Mouse (Mus musculus) kidney, adult 2 months (tissue): ENCODE measurements around the gene Grin2b.

Experiments used
- CTCF ChIP-seq: fragments of 200-500 bp; conservative IDR thresholded peaks from 2 replicates; pipeline ENCODE4 v1.5.1; 2011; ENCODE audit warnings: low read depth, mild to moderate bottlenecking, control low read depth, low read length, moderate library complexity, mixed read lengths; ENCODE audit not compliant: insufficient read depth, insufficient read length
- POLR2A ChIP-seq: fragments of 200-500 bp; IDR thresholded peaks from one replicate; pipeline ENCODE4 v1.6.1; 2011; ENCODE audit warnings: low read depth, low read length, control low read depth

DNA sequence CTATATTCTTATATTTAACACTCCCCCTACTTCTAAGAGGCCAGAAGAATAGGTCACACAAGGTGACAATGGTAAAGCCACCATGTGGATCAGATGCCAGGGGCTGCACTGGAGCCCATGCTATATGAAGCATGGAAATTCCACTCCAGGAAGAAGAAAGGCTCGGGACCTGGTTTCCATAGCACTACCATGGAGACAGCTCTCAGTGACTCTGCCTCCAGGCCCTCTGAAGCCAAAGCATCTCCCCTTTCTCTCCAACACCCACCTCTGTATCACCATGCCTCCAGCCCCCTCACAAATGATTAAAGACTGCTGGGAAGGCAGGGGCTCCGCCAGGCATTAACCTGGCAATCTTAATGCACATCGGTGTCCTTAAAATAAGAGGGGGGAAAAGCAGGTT, 179.4 kb downstream of the Grin2b start:
- TF ChIP-seq CTCF (no peak), POLR2A (no peak)
